Mouse (Mus musculus): ENCODE results near the gene Vamp4. TPM values are rescaled to one million over a fixed set of nuclear protein-coding genes. Genes with fewer than 3 reads are reported as not detected.

Gene Vamp4
- polyA plus RNA-seq, 1 experiment from 2014 or later: 36.3 TPM

GRCm38 (mm10) chr1:162648416-162648815 lies 78.1 kb downstream of the Vamp4 start:
- no peaks in the 10 kb centered on the region for H3K9me3 ChIP-seq (replicated peaks)
- WGBS: 88% methylated on average over 14 of the region's 14 CpGs
- no peak overlapping the region for H3K4me2 ChIP-seq
- no peaks in the 10 kb centered on the region for H3K4me1 ChIP-seq (replicated peaks)
- H3K36me3 ChIP-seq: no peaks in the 10 kb centered on the region
- no peak overlapping the region for H3K27ac ChIP-seq (ENCODE audit: poor library complexity, severe bottlenecking)
- ATAC-seq (ENCODE audit: insufficient number of reproducible peaks, low FRiP score): no peak
- no peak overlapping the region for H3K4me3 ChIP-seq
- no peaks in the 10 kb centered on the region for H3K27me3 ChIP-seq (replicated peaks)
- H3K9ac ChIP-seq: no peak overlapping the region

Other genes starting within 250 kb of the Vamp4 start
- gene Dnm3, start 92.5 kb upstream of the Vamp4 start, polyA plus RNA-seq (2016; fragmentation: Nextera tagmentation; extraction: Ambion mirVana): 0.95 and 1.1 TPM in 2 replicates
- gene Mettl13, start 22.0 kb upstream of the Vamp4 start, polyA plus RNA-seq (2016; fragmentation: Nextera tagmentation; extraction: Ambion mirVana): 13.9 and 15.1 TPM in 2 replicates
- gene Myoc, start 68.6 kb downstream of the Vamp4 start, polyA plus RNA-seq (2016; fragmentation: Nextera tagmentation; extraction: Ambion mirVana): not detected in 2 replicates
- not detected in 2 replicates for gene Myocos, start 87.7 kb downstream of the Vamp4 start, polyA plus RNA-seq (2016; fragmentation: Nextera tagmentation; extraction: Ambion mirVana)
- 90.9 and 96.7 TPM in 2 replicates for gene Prrc2c, start 170.0 kb downstream of the Vamp4 start, polyA plus RNA-seq (2016; fragmentation: Nextera tagmentation; extraction: Ambion mirVana)
- not detected in 2 replicates for gene Fmo4, start 243.5 kb downstream of the Vamp4 start, polyA plus RNA-seq (2016; fragmentation: Nextera tagmentation; extraction: Ambion mirVana)